Mouse (Mus musculus) G1E (cell line): ENCODE data around the gene Hivep3. TPM values are rescaled to one million over a fixed set of nuclear protein-coding genes. Genes with fewer than 3 reads are reported as not detected.

Source experiments
- ATAC-seq: 2 replicates; pipeline ENCODE4 v1.8.0; 2016; ENCODE audit warnings: mild to moderate bottlenecking; ENCODE audit not compliant: insufficient number of reproducible peaks, poor library complexity, low FRiP score, severe bottlenecking; ENCODE audit errors: extremely low read depth
- DNase-seq: peaks from one replicate; pipeline ENCODE4 v3.0.0; 2012; ENCODE audit warnings: low spot score
- H3K27me3 ChIP-seq: 2 replicates; pipeline ENCODE4 v1.6.1; 2012; ENCODE audit warnings: mild to moderate bottlenecking, low read length, inconsistent platforms; ENCODE audit not compliant: insufficient read depth
- H3K36me3 ChIP-seq: replicated peaks from 2 replicates; pipeline ENCODE3; 2012; ENCODE audit warnings: mild to moderate bottlenecking, inconsistent platforms
- H3K4me1 ChIP-seq: 2 replicates; pipeline ENCODE4 v1.6.1; 2012; ENCODE audit warnings: low read depth, low read length, inconsistent platforms, mixed read lengths; ENCODE audit not compliant: insufficient read depth
- H3K4me3 ChIP-seq: 2 replicates; pipeline ENCODE4 v1.5.1; 2012; ENCODE audit warnings: low read depth, mild to moderate bottlenecking, inconsistent platforms, low read length, moderate library complexity, mixed read lengths
- H3K9me3 ChIP-seq: replicated peaks from 2 replicates; pipeline ENCODE4 v1.6.1; 2012; ENCODE audit warnings: inconsistent platforms
- CTCF ChIP-seq: IDR thresholded peaks from 2 replicates; pipeline ENCODE4 v1.5.1; 2012; ENCODE audit warnings: low read depth, low read length, inconsistent platforms, mixed read lengths
- GATA1 ChIP-seq: IDR thresholded peaks from 2 replicates; pipeline ENCODE4 v1.6.1; 2012; ENCODE audit warnings: borderline replicate concordance, low read length, inconsistent platforms, mixed read lengths
- GATA2 ChIP-seq: IDR thresholded peaks from 2 replicates; pipeline ENCODE4 v1.6.1; 2012; ENCODE audit warnings: low read depth, low read length, inconsistent platforms, borderline replicate concordance
- POLR2AphosphoS5 ChIP-seq: IDR thresholded peaks from 2 replicates; pipeline ENCODE4 v1.6.1; 2012; ENCODE audit warnings: low read depth, low read length, inconsistent platforms; ENCODE audit not compliant: insufficient replicate concordance
- TAL1 ChIP-seq: conservative IDR thresholded peaks from 2 replicates; pipeline ENCODE4 v1.6.1; 2012; ENCODE audit warnings: low read depth, low read length, inconsistent platforms, mixed read lengths
- polyA plus RNA-seq: library from polyadenylated mRNA; stranded (reverse); fragments of >175 nt; gene quantifications from 2 replicates; pipeline ENCODE4 v1.2.3, GENCODE M21; 2012
- total RNA-seq, 2 experiments: library from RNA; stranded (forward) in 1 of 2; stranded (reverse) in 1 of 2; fragments of 200-1000 nt in 1 of 2; fragments of >200 nt in 1 of 2; fragmentation: Nextera tagmentation in 1 of 2; gene quantifications; 2 replicates each; pipeline ENCODE4 v1.2.3; 2014 to 2017

Hivep3 gene
- total and polyA plus RNA-seq, 3 experiments, result 0.49 TPM; not detected in 2

GRCm38 (mm10) chr4:120152648-120153047 is 419.1 kb downstream of the Hivep3 start:
- ATAC-seq, result no peak

GRCm38 (mm10) chr4:120153736-120154135 is 420.2 kb downstream of the Hivep3 start:
- ATAC-seq (no peak), DNase-seq (no peak)
- peaks cover 81% of the 10 kb centered on the region for H3K9me3 ChIP-seq
- H3K4me3 ChIP-seq, result no peak overlapping the region
- no peaks in the 10 kb centered on the region for H3K36me3 ChIP-seq
- H3K4me1 ChIP-seq, result no peaks in the 10 kb centered on the region
- TF ChIP-seq TAL1 (no peak), CTCF (no peak), POLR2AphosphoS5 (no peak), GATA1 (no peak), GATA2 (no peak)
- no peaks in the 10 kb centered on the region for H3K27me3 ChIP-seq

More at GRCm38 (mm10) chr4:120152648-120153047, 419.1 kb downstream of the Hivep3 start:
- Histone ChIP-seq H3K4me3 (no peak overlapping the region), H3K9me3 (peaks cover 82% of the 10 kb centered on the region), H3K27me3 (no peaks in the 10 kb centered on the region), H3K4me1 (no peaks in the 10 kb centered on the region), H3K36me3 (no peaks in the 10 kb centered on the region)
- TF ChIP-seq POLR2AphosphoS5, result no peak
- no peak for TF ChIP-seq TAL1
- no peak for TF ChIP-seq GATA2
- TF ChIP-seq CTCF, result no peak
- no peak for TF ChIP-seq GATA1
- DNase-seq, result no peak

- H3K27me3 ChIP-seq, result no peaks in the 10 kb centered on the region; the same call in 1 of the 2 replicates
- H3K36me3 ChIP-seq, result no peaks in the 10 kb centered on the region
- no peaks in the 10 kb centered on the region for H3K4me1 ChIP-seq
- no peak overlapping the region for H3K4me3 ChIP-seq
- TF ChIP-seq POLR2AphosphoS5 (no peak), GATA1 (no peak), GATA2 (no peak), TAL1 (no peak), CTCF (no peak)
- DNase-seq, result no peak
- peaks cover 86% of the 10 kb centered on the region for H3K9me3 ChIP-seq
- ATAC-seq, result no peak
Measured at GRCm38 (mm10) chr4:120158714-120159310, 425.2 kb downstream of the Hivep3 start.

GRCm38 (mm10) chr4:120161166-120161949 is 427.8 kb downstream of the Hivep3 start, which contains the start of gene Edn2:
Gene Edn2 (plus strand): TSS chr4:120161206.
- no peaks in the 10 kb centered on the region; the same call in 1 of the 2 replicates for H3K27me3 ChIP-seq
- no peak for DNase-seq
- TF ChIP-seq GATA1, result no peak
- no peak for TF ChIP-seq POLR2AphosphoS5
- no peak for TF ChIP-seq TAL1
- TF ChIP-seq CTCF, result no peak
- TF ChIP-seq GATA2, result no peak
- H3K36me3 ChIP-seq, result no peaks in the 10 kb centered on the region
- peaks cover 90% of the 10 kb centered on the region for H3K9me3 ChIP-seq
- no peak for ATAC-seq
- H3K4me1 ChIP-seq, result no peaks in the 10 kb centered on the region
- H3K4me3 ChIP-seq, result no peak within 1 kb of the TSS

- peaks cover 90% of the 10 kb centered on the region for H3K9me3 ChIP-seq
- H3K4me1 ChIP-seq, result no peaks in the 10 kb centered on the region
- no peaks in the 10 kb centered on the region; the same call in 1 of the 2 replicates for H3K27me3 ChIP-seq
- DNase-seq (no peak), ATAC-seq (no peak)
- H3K4me3 ChIP-seq, result no peak overlapping the region
- H3K36me3 ChIP-seq, result no peaks in the 10 kb centered on the region
- TF ChIP-seq POLR2AphosphoS5 (no peak), GATA2 (no peak), GATA1 (no peak), TAL1 (no peak), CTCF (no peak)
Measured at GRCm38 (mm10) chr4:120162586-120162985, 429.0 kb downstream of the Hivep3 start.

- ATAC-seq (no peak), DNase-seq (no peak)
- Histone ChIP-seq H3K9me3 (peaks cover 88% of the 10 kb centered on the region), H3K27me3 (no peaks in the 10 kb centered on the region; the same call in 1 of the 2 replicates), H3K4me3 (no peak overlapping the region), H3K4me1 (no peaks in the 10 kb centered on the region), H3K36me3 (no peaks in the 10 kb centered on the region)
- TF ChIP-seq GATA1 (no peak), GATA2 (no peak), CTCF (no peak), POLR2AphosphoS5 (no peak), TAL1 (no peak)
Measured at GRCm38 (mm10) chr4:120163242-120163641, 429.7 kb downstream of the Hivep3 start.
